Mouse (Mus musculus): Measurements from ENCODE around the gene Psap. TPM values are rescaled to one million over a fixed set of nuclear protein-coding genes. Genes with fewer than 3 reads are reported as not detected.

The Psap gene
- total RNA-seq, 4 experiments from 2014 or later: 1,117 to 1,520 (median 1,260) TPM

- no peak for DNase-seq
Observed at GRCm38 (mm10) chr10:60290026-60290738, 12.8 kb downstream of the Psap start.

DNA sequence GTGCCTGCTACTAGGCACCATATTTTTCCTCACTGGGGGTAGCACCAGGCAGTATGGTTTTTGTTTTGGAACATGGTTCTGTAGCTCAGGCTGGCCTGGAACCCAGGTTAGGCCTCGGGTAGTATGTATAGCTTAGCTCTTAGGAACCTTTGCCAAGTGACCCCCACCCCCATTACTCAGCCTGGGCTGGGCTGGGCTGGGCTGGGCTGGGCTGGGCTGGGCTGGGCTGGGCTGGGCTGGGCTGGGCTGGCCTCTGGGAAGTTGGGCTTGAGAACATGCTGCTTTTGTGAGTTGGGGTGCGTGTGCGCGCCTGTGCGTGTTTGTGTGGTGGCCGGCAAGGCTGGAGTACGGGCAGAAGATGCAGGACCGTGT lies 13.3 kb downstream of the Psap start:
- DNase-seq: no peak

DNA sequence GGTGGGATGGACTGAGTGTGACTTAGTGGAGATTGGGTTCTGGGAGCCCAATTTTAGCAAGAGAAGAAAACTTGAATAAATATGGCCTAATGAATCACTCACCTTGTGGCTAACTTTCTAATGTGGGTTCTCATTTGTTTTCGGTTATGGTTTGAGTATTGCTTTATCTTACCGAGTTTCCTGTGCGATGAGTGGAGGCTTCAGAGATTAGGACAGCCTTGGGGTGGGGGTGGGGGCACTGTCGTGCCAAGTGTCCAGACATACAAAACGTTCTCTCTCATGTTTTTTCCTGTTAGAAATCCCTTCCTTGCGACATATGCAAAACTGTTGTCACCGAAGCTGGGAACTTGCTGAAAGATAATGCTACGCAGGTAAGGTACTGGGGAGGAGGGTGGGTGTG lies 14.8 kb downstream of the Psap start:
- no peak for DNase-seq

DNA sequence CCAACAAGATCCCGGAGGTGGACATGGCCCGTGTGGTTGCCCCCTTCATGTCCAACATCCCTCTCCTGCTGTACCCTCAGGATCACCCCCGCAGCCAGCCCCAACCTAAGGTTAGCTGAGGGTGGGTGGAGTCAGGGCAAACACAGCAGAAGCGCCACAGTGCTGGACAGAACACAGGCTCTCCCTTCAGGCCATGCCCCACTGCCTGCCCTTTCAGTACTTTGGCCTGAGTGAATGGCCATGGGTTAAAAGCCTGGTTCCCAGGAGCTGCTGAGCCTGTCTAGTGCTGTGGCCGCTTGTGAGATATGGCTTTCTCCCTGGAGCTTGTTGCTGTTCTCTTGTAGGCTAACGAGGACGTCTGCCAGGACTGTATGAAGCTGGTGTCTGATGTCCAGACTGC lies 17.2 kb downstream of the Psap start:
- DNase-seq: no peak

DNA sequence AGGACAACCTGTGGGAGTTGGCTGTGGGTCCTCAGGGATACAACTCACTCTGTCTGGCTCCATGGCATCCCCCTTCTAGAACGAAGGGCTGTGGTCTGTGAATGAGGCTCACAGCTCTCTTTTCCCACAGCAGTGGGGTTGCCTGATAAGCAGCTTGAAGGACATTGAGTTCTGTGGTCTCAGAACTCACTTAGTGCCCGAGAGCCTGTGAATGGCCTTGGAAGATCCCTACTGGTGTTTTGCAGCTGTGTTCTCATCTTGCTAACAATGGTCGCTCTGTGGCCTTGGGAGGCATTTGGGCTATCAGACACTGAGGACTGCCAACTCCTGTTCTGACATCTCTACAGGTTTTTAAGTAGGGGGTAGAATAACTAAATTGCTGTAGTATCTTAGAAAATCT lies 17.9 kb downstream of the Psap start:
- no peak for DNase-seq

GRCm38 (mm10) chr10:60296027-60296426 lies 18.6 kb downstream of the Psap start:
- DNase-seq: no peak

DNA sequence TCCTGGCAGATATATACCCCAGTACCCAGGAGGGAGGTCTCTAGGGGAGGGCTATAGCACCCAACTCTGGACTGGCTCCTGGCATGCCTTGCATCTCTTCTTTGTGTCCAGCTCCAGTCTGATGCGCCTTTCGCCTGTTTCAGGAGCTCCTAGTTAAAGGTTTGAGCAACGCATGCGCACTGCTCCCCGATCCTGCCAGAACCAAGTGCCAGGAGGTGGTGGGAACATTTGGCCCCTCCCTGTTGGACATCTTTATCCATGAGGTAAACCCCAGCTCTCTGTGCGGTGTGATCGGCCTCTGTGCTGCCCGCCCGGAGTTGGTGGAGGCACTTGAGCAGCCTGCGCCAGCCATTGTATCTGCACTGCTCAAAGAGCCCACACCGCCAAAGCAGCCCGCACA lies 22.2 kb downstream of the Psap start:
- DNase-seq: no peak

GRCm38 (mm10) chr10:60303419-60303818 lies 26.0 kb downstream of the Psap start:
- DNase-seq: no peak

GRCm38 (mm10) chr10:60304854-60305628 lies 27.6 kb downstream of the Psap start:
- DNase-seq: peak; percentile 43

DNA sequence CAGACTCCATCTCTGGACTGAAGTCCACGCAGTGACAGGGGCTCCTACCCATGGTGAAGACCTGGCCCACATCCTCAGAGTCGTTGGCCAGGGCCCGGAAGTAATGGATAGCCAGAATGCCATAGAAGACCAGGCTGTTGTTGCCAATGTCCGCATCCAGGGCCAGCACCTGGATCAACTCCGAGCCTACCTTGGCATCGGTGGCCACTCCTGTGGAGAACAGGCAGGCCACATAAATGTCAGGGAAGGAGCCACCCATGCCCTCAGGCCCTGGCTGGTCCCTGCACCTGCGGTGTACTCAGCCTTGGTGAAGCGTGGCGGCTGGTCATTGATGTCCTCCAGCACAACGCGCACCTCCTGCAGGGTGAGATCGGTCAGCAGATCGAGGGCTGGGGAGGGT lies 33.2 kb downstream of the Psap start:
- DNase-seq: no peak

GRCm38 (mm10) chr10:60313606-60314005 lies 36.2 kb downstream of the Psap start:
- DNase-seq: no peak

DNA sequence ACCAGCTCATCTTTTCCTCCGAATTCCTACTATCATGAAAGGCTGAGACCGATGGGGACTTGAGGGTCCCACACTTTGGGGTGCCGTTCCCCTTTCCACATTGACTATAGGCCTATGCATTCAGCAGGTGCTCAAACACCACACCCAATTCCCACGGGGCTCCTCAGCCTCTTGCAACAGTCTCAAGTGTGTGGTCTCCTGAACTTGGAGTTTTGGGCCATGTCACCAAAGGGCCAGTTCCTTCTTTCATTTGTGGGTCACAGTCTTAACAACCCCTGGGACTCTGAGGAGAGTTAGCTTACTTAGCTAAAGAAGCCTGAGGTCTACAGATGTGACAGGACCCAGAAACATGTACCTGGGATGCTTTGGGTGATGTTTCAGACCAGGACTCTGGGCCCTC lies 38.7 kb downstream of the Psap start:
- no peak for DNase-seq

DNA sequence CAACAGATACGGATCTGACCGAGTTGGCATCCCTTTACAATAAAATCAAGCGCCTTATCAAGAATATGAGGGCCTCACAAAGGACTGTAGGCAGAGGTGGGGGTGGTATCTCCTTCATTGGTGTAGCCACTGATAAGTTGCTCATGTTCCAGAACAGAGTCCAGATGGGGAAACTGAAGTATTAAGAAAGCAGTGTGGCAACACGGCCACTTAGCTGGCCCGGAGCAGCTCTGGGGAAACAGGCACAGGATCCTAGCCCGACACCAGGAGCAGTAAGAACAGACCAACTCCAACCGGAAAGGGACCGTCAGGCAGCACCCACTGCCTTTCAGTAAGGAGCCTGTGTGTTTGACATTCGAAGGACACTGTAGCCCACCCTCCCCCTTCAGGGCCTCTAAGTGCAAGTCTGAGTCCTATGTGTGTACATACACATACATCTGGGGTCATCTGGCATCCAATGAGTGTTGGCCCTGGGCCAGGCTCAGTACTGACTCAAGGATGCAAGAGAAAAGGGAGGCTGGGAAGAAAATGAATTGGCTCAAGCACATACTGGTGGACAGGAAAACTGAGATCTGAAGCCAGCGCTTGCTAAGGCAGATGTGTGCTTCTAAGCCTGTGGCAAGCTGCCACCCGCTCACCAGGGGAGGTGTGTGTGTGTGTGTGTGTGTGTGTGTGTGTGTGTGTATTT lies 51.7 kb downstream of the Psap start:
- DNase-seq: no peak

- DNase-seq: no peak
Observed at GRCm38 (mm10) chr10:60334583-60334982, 57.2 kb downstream of the Psap start.

DNA sequence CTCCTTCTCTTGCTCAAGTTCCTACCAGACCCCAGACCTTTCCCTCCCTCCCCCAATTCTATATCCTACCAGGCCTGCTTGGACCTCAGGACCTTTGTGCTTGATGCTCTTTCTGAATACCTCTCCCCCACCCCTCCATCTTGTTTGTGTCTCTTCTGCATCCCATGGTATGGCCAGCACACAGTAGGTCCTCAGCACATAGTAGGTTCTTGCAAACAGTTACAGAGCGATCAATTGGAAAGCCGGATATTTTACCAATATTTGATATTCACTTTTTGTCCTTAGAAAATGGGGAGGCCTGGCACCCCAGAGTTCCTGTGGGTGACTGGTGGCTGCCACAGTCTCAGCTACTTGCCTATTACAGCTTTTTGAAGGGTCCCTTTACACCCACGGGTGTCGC lies 57.6 kb downstream of the Psap start:
- DNase-seq: no peak

DNA sequence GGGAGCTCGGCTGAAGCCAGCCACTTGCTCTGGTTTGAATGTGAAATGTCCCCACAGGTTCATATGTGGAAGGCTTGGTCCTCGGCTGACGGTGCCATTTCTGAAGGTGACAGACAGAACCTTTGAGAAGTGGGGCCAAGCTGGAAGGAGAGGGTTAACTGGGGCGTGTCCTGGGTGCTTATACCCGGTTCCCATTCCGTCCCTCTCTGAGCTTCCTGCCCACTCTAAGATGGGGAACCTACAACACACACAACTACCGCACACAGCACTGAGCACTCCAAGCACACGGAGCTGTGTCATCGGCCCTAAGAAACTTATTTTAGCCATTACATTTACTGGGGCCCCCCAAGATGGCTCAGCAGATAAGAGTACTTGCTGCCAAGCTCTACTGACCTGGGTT lies 64.1 kb downstream of the Psap start:
- DNase-seq: no peak

DNA sequence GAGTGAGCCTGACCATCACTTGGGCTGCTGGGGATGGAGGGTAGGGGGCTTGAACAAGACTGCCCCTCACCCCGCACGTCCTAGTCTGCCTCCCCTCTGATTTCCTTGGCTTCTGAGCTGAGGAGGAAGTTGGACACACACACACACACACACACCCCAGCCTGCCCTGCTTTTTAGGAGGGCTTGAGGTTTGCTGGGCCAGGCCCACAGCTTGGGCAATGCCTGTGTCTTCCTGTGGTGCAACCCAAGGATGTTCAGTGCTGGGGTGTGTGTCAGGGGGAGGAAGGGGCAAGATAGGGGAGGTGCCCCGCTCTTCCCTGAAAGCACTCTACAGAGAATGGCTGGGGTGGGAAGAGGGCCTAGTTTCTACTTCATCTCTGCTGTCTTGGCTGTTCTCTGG lies 66.7 kb downstream of the Psap start:
- DNase-seq: no peak

DNA sequence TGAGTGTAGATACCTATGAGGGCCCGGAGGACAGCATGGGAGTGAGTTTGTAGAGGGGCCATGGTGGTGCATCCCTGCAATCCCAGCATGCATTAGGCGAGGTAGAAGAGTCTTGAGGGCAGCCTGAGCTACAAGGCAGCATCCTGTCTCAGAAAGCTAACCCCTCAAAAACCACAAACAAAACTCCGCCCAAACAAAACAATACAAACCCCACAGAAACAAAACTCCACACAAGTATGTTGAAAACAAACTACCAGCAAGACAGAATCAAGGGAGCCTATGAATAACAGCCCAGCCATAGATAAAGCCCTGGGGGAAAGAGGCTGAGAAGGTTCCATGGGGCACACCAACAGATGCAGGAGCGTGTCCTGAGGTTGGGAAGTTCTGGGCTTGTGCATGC lies 68.6 kb downstream of the Psap start:
- DNase-seq: no peak

GRCm38 (mm10) chr10:60346701-60347405 lies 69.4 kb downstream of the Psap start, which contains the start of gene Vsir:
Vsir (plus strand) TSS chr10:60346851.
- DNase-seq: peak; percentile 69

GRCm38 (mm10) chr10:60347768-60348610 lies 70.6 kb downstream of the Psap start:
- no peak for DNase-seq

GRCm38 (mm10) chr10:60349056-60349455 lies 71.6 kb downstream of the Psap start:
- peak; percentile 51 for DNase-seq

GRCm38 (mm10) chr10:60349644-60350043 lies 72.2 kb downstream of the Psap start:
- no peak for DNase-seq
